Mouse (Mus musculus) C2C12 (cell line): ENCODE data around the gene Phf10. TPM values are rescaled to one million over a fixed set of nuclear protein-coding genes. Genes with fewer than 3 reads are reported as not detected.
"Not testable (repeated sequence)": the region's sequence is repeated elsewhere in the genome, so short reads cannot be mapped to it uniquely, and the experiment has no call there.

Experiments used
- H3K27me3 ChIP-seq: one replicate; pipeline ENCODE4 v1.6.1; 2011; ENCODE audit not compliant: control insufficient read depth, insufficient read depth, insufficient read length
- H3K36me3 ChIP-seq: one replicate; pipeline ENCODE4 v1.6.1; 2011; ENCODE audit not compliant: control insufficient read depth, insufficient read depth
- H3K4me3 ChIP-seq: one replicate; pipeline ENCODE4 v1.5.1; 2011; ENCODE audit warnings: mild to moderate bottlenecking, control low read depth; ENCODE audit not compliant: poor library complexity, insufficient read depth, severe bottlenecking
- H3K79me2 ChIP-seq: one replicate; pipeline ENCODE4 v1.6.1; 2011; ENCODE audit not compliant: control insufficient read depth, insufficient read depth
- H3K79me3 ChIP-seq: one replicate; pipeline ENCODE4 v1.6.1; 2011; ENCODE audit warnings: low read depth, control low read depth
- H3ac ChIP-seq: one replicate; pipeline ENCODE3; 2011; ENCODE audit warnings: low read depth; ENCODE audit not compliant: control insufficient read depth, insufficient read length
- long read RNA-seq, 2 experiments: library from polyadenylated mRNA; unstranded; transcript quantifications; one replicate each; pipeline ENCODE4 v2.0.0; 2019 to 2020
- polyA plus RNA-seq: library from polyadenylated mRNA; unstranded; fragments of >200 nt; fragmentation: generic; extraction: Trizol; gene quantifications from one replicate; pipeline ENCODE4 v1.2.1, GENCODE M21; 2012; ENCODE audit warnings: missing spikeins

The Phf10 gene
- 69.4 TPM for polyA plus RNA-seq
- long read RNA-seq, experiment 1, transcript Phf10-201 (12 exons, 1,663 nt) = major isoform, 18 of 27 reads
- long read RNA-seq, experiment 1, partial matches to known transcripts = 1 of 27 reads
- long read RNA-seq, experiment 1, other reads (novel, unspliced or antisense) = 7 of 27 reads
- long read RNA-seq, experiment 2, transcript Phf10-201 (12 exons, 1,663 nt) = major isoform, 10 of 16 reads
- long read RNA-seq, experiment 2, partial matches to known transcripts = 1 of 16 reads
- long read RNA-seq, experiment 2, other reads (novel, unspliced or antisense) = 5 of 16 reads

DNA sequence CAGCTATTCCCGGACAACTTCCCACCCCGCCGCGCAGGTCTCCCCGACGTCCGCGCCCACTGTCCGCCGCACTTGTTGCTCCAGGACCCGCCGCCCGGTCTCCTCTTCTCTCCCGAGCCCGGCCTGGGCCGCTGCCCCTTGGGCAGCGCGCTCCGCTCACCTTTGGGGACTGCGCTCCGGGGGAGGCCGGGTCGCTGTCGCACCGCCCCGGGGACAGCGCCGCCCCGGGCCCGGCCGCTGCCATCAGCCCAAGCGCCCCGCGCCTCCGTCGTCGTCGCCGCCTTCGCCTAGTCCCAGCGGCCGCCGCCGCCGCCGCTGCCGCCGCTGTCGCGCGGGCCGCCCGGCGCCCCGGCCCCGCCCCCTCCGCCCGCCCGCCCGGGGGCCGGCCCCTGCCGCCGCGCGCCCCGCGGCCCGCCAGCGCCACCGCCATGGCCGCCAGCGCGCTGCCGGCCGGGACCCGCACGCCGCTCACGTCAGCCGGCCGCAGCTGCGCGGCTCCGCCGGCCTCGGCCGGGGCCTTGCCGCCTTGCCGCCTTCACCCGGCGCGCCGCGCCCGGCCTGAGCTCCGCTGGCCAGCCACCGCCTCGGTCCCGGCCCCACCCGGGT lies at the start of gene Phf10:
Gene Phf10, minus strand, starts transcription at position 323 of the 606 bp plus-strand sequence.
- H3K27me3 ChIP-seq = not testable (repeated sequence)
- H3K4me3 ChIP-seq = peak within 1 kb of the TSS; percentile 55
- H3ac ChIP-seq = peak within 1 kb of the TSS; percentile 93
- H3K79me3 ChIP-seq = peaks cover 30% of the 10 kb centered on the region
- peaks cover 47% of the 10 kb centered on the region for H3K79me2 ChIP-seq
- H3K36me3 ChIP-seq = peaks cover 28% of the 10 kb centered on the region

DNA sequence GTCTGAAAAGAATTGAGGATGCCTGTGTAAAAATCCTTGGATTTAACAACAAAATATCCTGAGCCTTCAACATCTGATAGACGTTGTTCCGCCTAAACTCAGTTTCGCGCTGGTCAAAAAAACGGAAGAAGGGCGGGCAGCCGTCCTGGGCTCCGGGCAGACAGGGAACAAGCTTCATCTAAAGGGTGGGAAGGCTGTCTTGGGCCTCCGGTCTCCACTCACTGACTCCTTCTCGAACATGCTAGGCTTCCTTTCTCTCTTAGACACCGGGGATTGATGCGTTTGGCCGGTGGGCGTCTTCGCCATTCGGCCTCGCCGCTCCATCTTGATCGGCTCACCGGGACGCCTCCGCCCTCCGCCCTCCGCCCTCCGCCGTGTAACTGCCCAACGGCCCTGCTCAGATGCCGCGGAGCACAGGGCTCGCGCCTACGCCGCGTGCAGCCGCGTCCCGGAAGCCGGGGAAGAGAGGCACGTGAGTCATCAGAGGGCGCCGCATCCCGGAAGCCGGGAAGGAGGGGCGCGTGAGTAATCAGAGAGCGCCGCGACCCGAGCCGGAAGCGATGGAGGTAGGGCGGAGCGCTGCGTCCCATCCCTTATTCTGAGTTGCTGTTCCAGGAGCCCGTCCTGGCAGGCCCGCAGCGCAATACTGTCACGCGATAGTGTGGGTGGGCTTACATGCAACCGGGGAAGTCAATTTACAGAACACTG lies 48.8 kb upstream of the Phf10 start, which contains the start of gene Gm3435:
Gene Gm3435, plus strand, starts transcription at position 471 of the 708 bp plus-strand sequence.
- H3K4me3 ChIP-seq = not testable (repeated sequence)

DNA sequence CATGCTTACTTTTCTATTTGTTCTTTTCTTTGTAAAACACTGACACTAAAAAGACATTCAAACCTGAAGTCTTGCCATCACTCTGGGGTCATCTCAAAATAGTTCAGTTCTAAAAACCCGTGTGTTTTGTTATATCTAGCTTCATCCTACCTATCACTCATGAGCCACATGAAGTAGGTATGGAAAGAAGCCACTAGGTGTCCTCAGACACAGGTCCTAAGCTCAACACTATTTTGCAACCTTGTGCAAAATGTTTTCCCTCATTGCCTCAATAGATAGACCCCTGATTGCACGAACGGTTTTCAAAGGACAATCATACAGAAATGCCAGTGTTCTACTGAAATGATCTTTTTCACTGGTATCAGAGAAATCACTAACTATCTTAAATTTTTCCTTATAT lies 48.0 kb upstream of the Phf10 start:
- H3K79me2 ChIP-seq, H3K36me3 ChIP-seq, H3K79me3 ChIP-seq, H3K27me3 ChIP-seq, H3K4me3 ChIP-seq, H3ac ChIP-seq: not testable (repeated sequence)

More for the DNA sequence above, 48.8 kb upstream of the Phf10 start, which contains the start of gene Gm3435:
- H3K36me3 ChIP-seq, H3K79me3 ChIP-seq, H3K27me3 ChIP-seq, H3ac ChIP-seq, H3K79me2 ChIP-seq: not testable (repeated sequence)

DNA sequence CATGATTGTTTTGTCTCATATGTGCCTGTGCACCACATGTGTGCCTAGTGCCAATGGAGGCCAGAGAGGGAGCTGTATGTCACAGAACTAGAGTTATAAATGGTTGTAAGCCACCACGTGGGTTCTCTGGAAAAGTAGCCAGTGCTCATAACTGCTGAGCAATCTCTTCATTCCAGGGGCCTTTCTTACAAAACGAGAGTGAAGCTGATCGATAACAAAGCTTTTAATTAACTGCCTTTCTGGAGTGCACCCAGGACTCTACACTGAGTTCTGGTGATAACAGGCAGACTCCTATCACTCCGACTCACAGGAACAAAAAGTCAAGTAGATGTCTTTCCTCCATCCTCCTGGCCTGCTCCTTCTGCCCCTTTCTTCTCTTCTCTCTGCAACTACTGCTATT lies 39.0 kb upstream of the Phf10 start:
- H3K36me3 ChIP-seq, H3K4me3 ChIP-seq, H3ac ChIP-seq, H3K27me3 ChIP-seq, H3K79me2 ChIP-seq, H3K79me3 ChIP-seq: not testable (repeated sequence)

DNA sequence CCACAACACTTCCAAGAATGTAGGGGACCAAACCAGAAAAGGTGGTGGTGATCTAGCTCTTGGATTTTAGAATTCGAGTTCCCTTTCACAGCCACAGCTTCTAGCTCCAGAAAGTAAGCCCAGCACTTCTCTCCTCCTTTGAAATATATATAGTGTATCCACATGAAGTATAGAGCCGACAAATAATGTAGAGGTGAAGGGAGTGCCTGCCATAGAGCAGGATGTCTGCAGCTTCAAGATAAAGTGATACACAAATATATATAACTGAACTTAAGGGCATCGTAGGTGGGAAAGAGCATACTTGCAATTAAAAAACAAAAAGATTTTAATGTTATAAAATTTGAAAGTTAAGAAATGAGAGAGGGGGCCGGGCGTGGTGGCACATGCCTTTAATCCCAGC lies 33.1 kb upstream of the Phf10 start:
- H3ac ChIP-seq, H3K79me2 ChIP-seq, H3K4me3 ChIP-seq, H3K36me3 ChIP-seq, H3K79me3 ChIP-seq, H3K27me3 ChIP-seq: not testable (repeated sequence)

DNA sequence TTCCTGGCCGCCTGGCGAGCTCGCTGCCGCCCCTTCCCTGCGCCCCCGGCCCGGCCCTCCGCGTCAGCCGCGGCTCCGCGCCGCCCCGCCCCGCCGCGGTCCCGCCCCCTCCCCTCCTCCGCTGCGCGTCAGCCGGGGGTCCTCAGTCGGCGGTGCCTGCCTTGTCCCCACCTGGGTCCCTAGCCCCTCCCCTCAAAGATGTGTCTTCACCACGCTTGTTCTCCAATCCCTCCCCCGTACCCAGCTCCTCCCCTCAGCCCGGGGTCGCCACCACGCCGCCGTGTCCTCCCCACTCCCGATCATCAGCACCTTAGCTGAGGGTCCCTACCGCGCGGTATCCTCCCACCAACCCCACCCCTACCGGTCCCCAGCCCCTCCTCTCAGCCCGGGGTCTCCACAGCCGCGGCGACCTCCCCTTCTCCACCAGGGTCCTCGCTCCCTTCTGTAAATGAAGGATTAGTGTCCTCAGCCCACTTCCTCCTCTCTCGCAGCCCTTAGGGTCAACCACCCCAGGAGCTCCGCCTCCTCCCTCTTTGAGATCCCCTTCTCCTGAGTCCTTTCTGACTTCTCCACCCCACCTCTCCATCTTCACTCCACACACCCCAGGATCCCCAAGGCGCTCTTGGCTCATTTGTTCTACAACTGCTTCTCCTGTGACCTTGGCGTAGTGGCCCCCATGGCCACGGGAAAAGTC lies 32.2 kb upstream of the Phf10 start:
- H3K27me3 ChIP-seq, H3K36me3 ChIP-seq, H3K4me3 ChIP-seq, H3ac ChIP-seq, H3K79me2 ChIP-seq, H3K79me3 ChIP-seq: not testable (repeated sequence)

DNA sequence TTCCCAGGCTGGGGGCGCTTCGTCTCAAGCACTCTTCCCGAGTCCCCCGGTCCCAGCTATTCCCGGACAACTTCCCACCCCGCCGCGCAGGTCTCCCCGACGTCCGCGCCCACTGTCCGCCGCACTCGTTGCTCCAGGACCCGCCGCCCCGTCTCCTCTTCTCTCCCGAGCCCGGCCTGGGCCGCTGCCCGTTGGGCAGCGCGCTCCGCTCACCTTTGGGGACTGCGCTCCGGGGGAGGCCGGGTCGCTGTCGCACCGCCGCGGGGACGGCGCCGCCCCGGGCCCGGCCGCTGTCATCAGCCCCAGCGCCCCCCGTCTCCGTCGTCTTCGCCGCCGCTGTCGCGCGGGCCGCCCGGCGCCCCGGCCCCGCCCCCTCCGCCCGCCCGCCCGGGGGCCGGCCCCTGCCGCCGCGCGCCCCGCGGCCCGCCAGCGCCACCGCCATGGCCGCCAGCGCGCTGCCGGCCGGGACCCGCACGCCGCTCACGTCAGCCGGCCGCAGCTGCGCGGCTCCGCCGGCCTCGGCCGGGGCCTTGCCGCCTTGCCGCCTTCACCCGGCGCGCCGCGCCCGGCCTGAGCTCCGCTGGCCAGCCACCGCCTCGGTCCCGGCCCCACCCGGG lies 31.6 kb upstream of the Phf10 start:
- not testable (repeated sequence) for H3K4me3 ChIP-seq, H3K36me3 ChIP-seq, H3ac ChIP-seq, H3K27me3 ChIP-seq, H3K79me2 ChIP-seq, H3K79me3 ChIP-seq

DNA sequence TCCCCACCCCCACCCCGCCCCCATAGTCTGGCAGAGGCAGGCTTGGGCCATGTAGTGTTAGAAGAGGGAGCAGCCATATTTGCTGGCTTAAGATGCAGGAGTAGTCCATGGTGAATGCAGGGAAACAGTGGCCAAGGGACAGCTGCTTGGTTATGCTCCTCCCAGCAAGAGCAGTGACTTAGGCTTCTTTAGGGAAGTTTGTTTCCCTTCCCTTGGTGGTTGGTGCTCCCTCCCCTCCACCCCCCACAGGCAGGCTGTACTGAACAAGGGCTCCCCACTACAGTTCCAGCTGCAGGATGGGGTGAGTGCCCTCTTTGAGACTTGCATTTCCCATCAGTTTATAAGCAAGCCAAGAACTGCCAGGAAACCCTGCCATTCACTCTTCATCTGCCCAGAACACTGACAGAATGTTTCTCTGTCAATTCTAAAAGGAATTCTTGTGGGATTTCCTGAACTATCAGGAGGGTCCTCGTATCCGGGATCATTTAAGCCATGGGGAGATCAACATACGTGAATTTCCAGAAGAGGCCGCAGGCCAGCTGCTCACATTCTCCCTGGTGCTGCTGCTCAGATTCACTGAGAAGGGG lies 29.1 kb upstream of the Phf10 start:
- not testable (repeated sequence) for H3ac ChIP-seq, H3K79me3 ChIP-seq, H3K79me2 ChIP-seq, H3K4me3 ChIP-seq, H3K36me3 ChIP-seq, H3K27me3 ChIP-seq

DNA sequence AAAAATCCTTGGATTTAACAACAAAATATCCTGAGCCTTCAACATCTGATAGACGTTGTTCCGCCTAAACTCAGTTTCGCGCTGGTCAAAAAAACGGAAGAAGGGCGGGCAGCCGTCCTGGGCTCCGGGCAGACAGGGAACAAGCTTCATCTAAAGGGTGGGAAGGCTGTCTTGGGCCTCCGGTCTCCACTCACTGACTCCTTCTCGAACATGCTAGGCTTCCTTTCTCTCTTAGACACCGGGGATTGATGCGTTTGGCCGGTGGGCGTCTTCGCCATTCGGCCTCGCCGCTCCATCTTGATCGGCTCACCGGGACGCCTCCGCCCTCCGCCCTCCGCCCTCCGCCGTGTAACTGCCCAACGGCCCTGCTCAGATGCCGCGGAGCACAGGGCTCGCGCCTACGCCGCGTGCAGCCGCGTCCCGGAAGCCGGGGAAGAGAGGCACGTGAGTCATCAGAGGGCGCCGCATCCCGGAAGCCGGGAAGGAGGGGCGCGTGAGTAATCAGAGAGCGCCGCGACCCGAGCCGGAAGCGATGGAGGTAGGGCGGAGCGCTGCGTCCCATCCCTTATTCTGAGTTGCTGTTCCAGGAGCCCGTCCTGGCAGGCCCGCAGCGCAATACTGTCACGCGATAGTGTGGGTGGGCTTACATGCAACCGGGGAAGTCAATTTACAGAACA lies 17.4 kb upstream of the Phf10 start, which contains the start of the genes 9030025P20Rik and Gm3417:
Gene 9030025P20Rik, plus strand, starts transcription at position 107 of the 677 bp plus-strand sequence.
Gene Gm3417, minus strand, starts transcription at position 429 of the 677 bp plus-strand sequence.
- H3K4me3 ChIP-seq = peak within 1 kb of the TSS; percentile 18
- not testable (repeated sequence) for H3K79me2 ChIP-seq, H3K27me3 ChIP-seq, H3K36me3 ChIP-seq, H3ac ChIP-seq, H3K79me3 ChIP-seq

DNA sequence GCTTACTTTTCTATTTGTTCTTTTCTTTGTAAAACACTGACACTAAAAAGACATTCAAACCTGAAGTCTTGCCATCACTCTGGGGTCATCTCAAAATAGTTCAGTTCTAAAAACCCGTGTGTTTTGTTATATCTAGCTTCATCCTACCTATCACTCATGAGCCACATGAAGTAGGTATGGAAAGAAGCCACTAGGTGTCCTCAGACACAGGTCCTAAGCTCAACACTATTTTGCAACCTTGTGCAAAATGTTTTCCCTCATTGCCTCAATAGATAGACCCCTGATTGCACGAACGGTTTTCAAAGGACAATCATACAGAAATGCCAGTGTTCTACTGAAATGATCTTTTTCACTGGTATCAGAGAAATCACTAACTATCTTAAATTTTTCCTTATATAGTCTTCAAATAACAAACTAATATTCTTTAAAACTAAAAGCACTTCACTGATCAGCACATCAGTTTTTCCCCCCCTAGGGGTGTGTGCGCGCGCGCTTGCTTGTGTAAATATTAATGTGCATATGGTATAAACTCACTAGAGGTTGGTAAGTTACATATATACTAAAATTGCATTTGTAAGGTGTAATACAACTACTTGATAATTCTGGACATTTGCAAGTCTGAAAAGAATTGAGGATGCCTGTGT lies 16.8 kb upstream of the Phf10 start:
- not testable (repeated sequence) for H3K27me3 ChIP-seq, H3K79me2 ChIP-seq, H3ac ChIP-seq, H3K79me3 ChIP-seq, H3K36me3 ChIP-seq
- peak overlapping the region; percentile 18 for H3K4me3 ChIP-seq
